ENCODE assay signal across 32 mouse cellular contexts in the genomic region with DNA sequence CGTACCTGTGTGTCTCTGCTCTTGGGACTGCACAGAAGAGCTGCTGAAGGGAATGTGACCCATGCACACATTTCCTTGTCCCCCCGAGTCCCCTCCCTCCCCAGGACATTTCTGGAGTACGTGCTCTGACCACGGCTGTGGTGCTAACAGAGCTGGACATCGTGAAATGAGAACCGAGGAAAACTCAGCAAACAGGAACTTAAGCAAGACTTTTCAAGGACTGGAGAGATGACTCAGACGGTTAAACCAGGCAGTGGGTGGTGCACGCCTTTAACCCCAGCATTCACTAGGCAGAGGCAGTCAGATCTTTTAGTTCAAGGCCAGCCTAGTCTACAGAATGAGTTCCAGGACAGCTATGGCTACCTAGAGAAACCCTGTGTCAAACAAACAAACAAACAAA. TPM values are rescaled to one million over a fixed set of nuclear protein-coding genes. Genes with fewer than 3 reads are reported as not detected.
DNase-seq lines count a peak whose midpoint lies in the region; ATAC-seq lines count a peak whose summit lies in the region.
"Had no signal": no experiment of that assay in that cellular context is flagged by ENCODE, and none has a peak within 500 bp of the region (broad histone marks: within the 10 kb centered on the region; RNA-seq: fewer than 3 reads in every experiment).

No protein-coding gene starts in this region.

- no peak overlapping the region for H3K4me3 ChIP-seq in heart, embryonic 10.5 days
- no peak overlapping the region for H3K4me3 ChIP-seq in midbrain, embryonic 13.5 days (replicated peaks)
- H3K4me3 ChIP-seq in midbrain, embryonic 14.5 days (replicated peaks; ENCODE audit: low read depth, low read length) = no peak overlapping the region
- H3K4me3 ChIP-seq in macrophage (ENCODE audit: inconsistent target) = no peak overlapping the region
- H3K4me3 ChIP-seq in forebrain, embryonic 13.5 days = no peak overlapping the region
- H3K4me3 ChIP-seq: embryonic facial prominence, embryonic 12.5 days; gastrocnemius, adult 2 months; heart, adult 2 months; limb, embryonic 10.5 days; limb, embryonic 15.5 days; liver, embryonic 13.5 days had no signal

- ATAC-seq in midbrain, embryonic 13.5 days = no peak
- ATAC-seq in midbrain, embryonic 14.5 days (ENCODE audit: low FRiP score, low TSS enrichment) = no peak
- ATAC-seq in forebrain, embryonic 13.5 days = no peak
- ATAC-seq: forebrain, embryonic 15.5 days; intestine, embryonic 16.5 days; lung, postnatal 0 days had no signal

- peaks cover 9% of the 10 kb centered on the region for H3K27me3 ChIP-seq in heart, embryonic 10.5 days (ENCODE audit: insufficient read depth, poor library complexity, severe bottlenecking)
- H3K27me3 ChIP-seq in midbrain, embryonic 13.5 days = no peaks in the 10 kb centered on the region
- H3K27me3 ChIP-seq in midbrain, embryonic 14.5 days (ENCODE audit: control insufficient read depth, insufficient read depth, low read length) = no peaks in the 10 kb centered on the region
- no peaks in the 10 kb centered on the region for H3K27me3 ChIP-seq in forebrain, embryonic 13.5 days
- H3K27me3 ChIP-seq: embryonic facial prominence, embryonic 12.5 days; forebrain, embryonic 15.5 days had no signal

- H3K9me3 ChIP-seq in heart, embryonic 10.5 days = no peaks in the 10 kb centered on the region
- no peaks in the 10 kb centered on the region for H3K9me3 ChIP-seq in midbrain, embryonic 13.5 days
- H3K9me3 ChIP-seq in midbrain, embryonic 14.5 days (ENCODE audit: control insufficient read depth, low read length) = no peaks in the 10 kb centered on the region
- H3K9me3 ChIP-seq in forebrain, embryonic 13.5 days (replicated peaks) = no peaks in the 10 kb centered on the region
- H3K9me3 ChIP-seq: embryonic facial prominence, embryonic 12.5 days; forebrain, embryonic 15.5 days; limb, embryonic 10.5 days; limb, embryonic 15.5 days; liver, embryonic 13.5 days had no signal

- no peak overlapping the region for H3K4me2 ChIP-seq in midbrain, embryonic 13.5 days (replicated peaks)
- H3K4me2 ChIP-seq in midbrain, embryonic 14.5 days (ENCODE audit: low read length) = no peak overlapping the region
- no peak overlapping the region for H3K4me2 ChIP-seq in forebrain, embryonic 13.5 days
- H3K4me2 ChIP-seq: embryonic facial prominence, embryonic 12.5 days; limb, embryonic 15.5 days; liver, embryonic 13.5 days had no signal

- H3K36me3 ChIP-seq in heart, embryonic 10.5 days = no peaks in the 10 kb centered on the region
- H3K36me3 ChIP-seq in midbrain, embryonic 13.5 days = no peaks in the 10 kb centered on the region
- H3K36me3 ChIP-seq in midbrain, embryonic 14.5 days (ENCODE audit: control insufficient read depth, insufficient read depth, low read length) = no peaks in the 10 kb centered on the region
- no peaks in the 10 kb centered on the region for H3K36me3 ChIP-seq in macrophage (ENCODE audit: inconsistent target)
- no peaks in the 10 kb centered on the region for H3K36me3 ChIP-seq in forebrain, embryonic 13.5 days (ENCODE audit: poor library complexity, severe bottlenecking)
- H3K36me3 ChIP-seq: embryonic facial prominence, embryonic 12.5 days; forebrain, embryonic 15.5 days; limb, embryonic 10.5 days; limb, embryonic 15.5 days; liver, embryonic 13.5 days had no signal

- H3K4me1 ChIP-seq in heart, embryonic 10.5 days = peaks cover 39% of the 10 kb centered on the region
- H3K4me1 ChIP-seq in midbrain, embryonic 13.5 days (replicated peaks) = peaks cover 38% of the 10 kb centered on the region
- peaks cover 23% of the 10 kb centered on the region for H3K4me1 ChIP-seq in midbrain, embryonic 14.5 days (ENCODE audit: control insufficient read depth, insufficient read depth, low read length)
- H3K4me1 ChIP-seq in forebrain, embryonic 13.5 days = peaks cover 32% of the 10 kb centered on the region

- no peak overlapping the region for H3K27ac ChIP-seq in heart, embryonic 10.5 days
- H3K27ac ChIP-seq in midbrain, embryonic 13.5 days = peak overlapping the region; percentile 99; the same call in 1 of the 2 replicates
- H3K27ac ChIP-seq in midbrain, embryonic 14.5 days (replicated peaks; ENCODE audit: low read depth, low read length) = no peak overlapping the region
- H3K27ac ChIP-seq in macrophage = 0 out of 2 replicates have a peak overlapping the region, but pooled peaks have one; percentile 12
- H3K27ac ChIP-seq in forebrain, embryonic 13.5 days = no peak overlapping the region
- H3K27ac ChIP-seq: embryonic facial prominence, embryonic 12.5 days; gastrocnemius, adult 2 months; heart, adult 2 months; kidney, postnatal 0 days; limb, embryonic 10.5 days; limb, embryonic 15.5 days; liver, embryonic 13.5 days; stomach, postnatal 0 days had no signal

- H3K9ac ChIP-seq in midbrain, embryonic 13.5 days (replicated peaks) = no peak overlapping the region
- H3K9ac ChIP-seq in midbrain, embryonic 14.5 days (replicated peaks; ENCODE audit: low read length) = no peak overlapping the region
- no peak overlapping the region for H3K9ac ChIP-seq in forebrain, embryonic 13.5 days
- H3K9ac ChIP-seq: embryonic facial prominence, embryonic 12.5 days; limb, embryonic 15.5 days; liver, embryonic 13.5 days had no signal

- no peaks in the 10 kb centered on the region for H3K79me2 ChIP-seq in macrophage (ENCODE audit: inconsistent target)

- 77% methylated on average over 8 of the region's 8 CpGs for WGBS in heart, embryonic 10.5 days
- 88% methylated on average over 8 of the region's 8 CpGs for WGBS in midbrain, embryonic 13.5 days
- 86% methylated on average over 8 of the region's 8 CpGs for WGBS in midbrain, embryonic 14.5 days
- 25% methylated on average over 8 of the region's 8 CpGs for WGBS in macrophage (ENCODE audit: missing documents)
- WGBS in forebrain, embryonic 13.5 days = 83% methylated on average over 8 of the region's 8 CpGs

- peak; percentile 47 for DNase-seq in heart, embryonic 10.5 days (ENCODE audit: low spot score)
- DNase-seq in heart, adult 8-10 months (ENCODE audit: low spot score) = no peak
- no peak for DNase-seq in midbrain, embryonic 14.5 days
- DNase-seq in cerebellum, adult 11-12 months = no peak
- DNase-seq: adrenal gland, postnatal 10 days; cerebellum, adult 11 months; cerebellum, adult 9-11 months; embryo, embryonic 11 days; gastrocnemius, adult 2 months; gastrocnemius, postnatal 36 days; heart, adult 2 months; heart, postnatal 14 days; kidney, adult 8-10 months; layer of hippocampus, postnatal 36 days; liver, embryonic 13.5 days; lung, adult 18-20 months; lung, postnatal 4 days; right cerebral cortex, postnatal 4 days; thymus, adult 18-20 months; thymus, postnatal 25 days had no signal

RNA-seq across cellular contexts. Expression of gene Spsb4, which starts 1.5 kb away (rescaled TPM):
- 53.5 and 66.5 TPM in 2 replicates for polyA plus RNA-seq in heart, embryonic 10.5 days (2016; fragmentation: Nextera tagmentation; extraction: Ambion mirVana)
- 1 to 10 TPM; 3.3 to 4.9 (median 4.3) TPM for total RNA-seq in heart, adult 8-10 months (2022)
- polyA plus RNA-seq in midbrain, embryonic 13.5 days (2015; fragmentation: Nextera tagmentation; extraction: Ambion mirVana) = 64.2 and 64.9 TPM in 2 replicates
- 33.9 and 38.5 TPM in 2 replicates for polyA plus RNA-seq in midbrain, embryonic 14.5 days (2014; fragmentation: Nextera tagmentation; extraction: Ambion mirVana)
- total RNA-seq in macrophage (2018; cell fraction: chromatin; rRNA removed) = 10 to 100 TPM in 6 of 26 experiments, 1 to 10 TPM in 18, under 1 TPM in 2; 0.50 to 19.3 (median 5.6) TPM
- total RNA-seq in macrophage (2018; cell fraction: cytosol; rRNA removed) = 1 to 10 TPM in 18 of 26 experiments, under 1 TPM in 8; 0.44 to 7.7 (median 3.7) TPM
- 10 to 100 TPM in 5 of 26 experiments, 1 to 10 TPM in 19, under 1 TPM in 2; 0.64 to 16.2 (median 4.8) TPM for total RNA-seq in macrophage (2018; cell fraction: nucleus; rRNA removed)
- 2.0 to 8.4 TPM (median 5.6 TPM) in 3 replicates for polyA plus RNA-seq in macrophage (2018)
- polyA plus RNA-seq in forebrain, embryonic 13.5 days (2015; fragmentation: Nextera tagmentation; extraction: Ambion mirVana) = 47.0 and 55.1 TPM in 2 replicates
- total RNA-seq: monocyte, adult 5-6 weeks had no signal

Comparison
In these comparisons a context has a peak if more than half of its experiments do, and no peak if none do; other contexts are left out.
1. H3K27ac ChIP-seq: peak in midbrain, embryonic 13.5 days (single experiment) and macrophage (single experiment); none in heart, embryonic 10.5 days (single experiment), midbrain, embryonic 14.5 days (single experiment) and forebrain, embryonic 13.5 days (single experiment).